Mouse (Mus musculus): ENCODE data around the gene Krtap1-5. TPM values are rescaled to one million over a fixed set of nuclear protein-coding genes. Genes with fewer than 3 reads are reported as not detected.
A peak's percentile ranks its signal among the peaks of the same experiment; 100 is the strongest.
"Not testable (repeated sequence)": the region's sequence is repeated elsewhere in the genome, so short reads cannot be mapped to it uniquely, and the experiment has no call there.

The Krtap1-5 gene
- not detected for total RNA-seq (2021)
- not detected in 2 replicates for polyA plus RNA-seq (2012; rRNA removed)
- long read RNA-seq: 0 reads

- no peak for DNase-seq
Observed at GRCm38 (mm10) chr11:99580636-99581035, at the start of gene Krtap1-5. TSS of gene Krtap1-5 (minus strand) at chr11:99581016.

- DNase-seq: no peak
Observed at GRCm38 (mm10) chr11:99628138-99628537, 47.3 kb upstream of the Krtap1-5 start, which contains the start of gene Krtap4-1. TSS of gene Krtap4-1 (minus strand) at chr11:99628238.

- DNase-seq: no peak
Observed at GRCm38 (mm10) chr11:99620335-99620734, 39.5 kb upstream of the Krtap1-5 start, which contains the start of gene Gm11562. TSS of gene Gm11562 (minus strand) at chr11:99620435.

- DNase-seq: no peak
Observed at GRCm38 (mm10) chr11:99614796-99615363, 34.1 kb upstream of the Krtap1-5 start, which contains the start of gene Krtap2-4. TSS of gene Krtap2-4 (minus strand) at chr11:99614846.

GRCm38 (mm10) chr11:99610089-99610488 lies 29.3 kb upstream of the Krtap1-5 start, which contains the start of gene Gm11937:
TSS of gene Gm11937 (minus strand) at chr11:99610189.
- DNase-seq: not testable (repeated sequence)

- no peak for DNase-seq
Observed at GRCm38 (mm10) chr11:99609126-99609525, 28.3 kb upstream of the Krtap1-5 start.

GRCm38 (mm10) chr11:99603208-99603607 lies 22.4 kb upstream of the Krtap1-5 start, which contains the start of gene Gm11938:
TSS of gene Gm11938 (minus strand) at chr11:99603308.
- not testable (repeated sequence) for DNase-seq

- DNase-seq: not testable (repeated sequence)
Observed at GRCm38 (mm10) chr11:99597742-99598141, 16.9 kb upstream of the Krtap1-5 start, which contains the start of gene Krtap9-3. TSS of gene Krtap9-3 (minus strand) at chr11:99598105.

GRCm38 (mm10) chr11:99590981-99591380 lies 10.2 kb upstream of the Krtap1-5 start, which contains the start of gene Krtap1-3:
TSS of gene Krtap1-3 (minus strand) at chr11:99591339.
- DNase-seq: no peak

GRCm38 (mm10) chr11:99585096-99585495 lies 4.3 kb upstream of the Krtap1-5 start:
- DNase-seq: no peak

GRCm38 (mm10) chr11:99583245-99583704 lies 2.5 kb upstream of the Krtap1-5 start, which contains the start of gene Krtap1-4:
TSS of gene Krtap1-4 (minus strand) at chr11:99583654.
- DNase-seq: no peak

- no peak for DNase-seq
Observed at GRCm38 (mm10) chr11:99581564-99581963, 748 bp upstream of the Krtap1-5 start.

GRCm38 (mm10) chr11:99581051-99581450 lies 235 bp upstream of the Krtap1-5 start:
- no peak for DNase-seq

- peak; percentile 71 for DNase-seq
Observed at GRCm38 (mm10) chr11:99574106-99574505, 6.7 kb downstream of the Krtap1-5 start.

GRCm38 (mm10) chr11:99573164-99573563 lies 7.7 kb downstream of the Krtap1-5 start:
- DNase-seq: no peak

GRCm38 (mm10) chr11:99566530-99566929 lies 14.3 kb downstream of the Krtap1-5 start, which contains the start of gene Krtap3-1:
TSS of gene Krtap3-1 (minus strand) at chr11:99566630.
- DNase-seq: no peak

- DNase-seq: no peak
Observed at GRCm38 (mm10) chr11:99562580-99562979, 18.2 kb downstream of the Krtap1-5 start.

- no peak for DNase-seq
Observed at GRCm38 (mm10) chr11:99559366-99559765, 21.4 kb downstream of the Krtap1-5 start, which contains the start of gene Gm11939. TSS of gene Gm11939 (minus strand) at chr11:99559466.

GRCm38 (mm10) chr11:99557976-99558745 lies 22.7 kb downstream of the Krtap1-5 start:
- DNase-seq: no peak

- DNase-seq: no peak
Observed at GRCm38 (mm10) chr11:99556753-99557152, 24.1 kb downstream of the Krtap1-5 start, which contains the start of gene Krtap3-2. TSS of gene Krtap3-2 (minus strand) at chr11:99556853.

GRCm38 (mm10) chr11:99556195-99556594 lies 24.6 kb downstream of the Krtap1-5 start:
- no peak for DNase-seq

GRCm38 (mm10) chr11:99550765-99551164 lies 30.1 kb downstream of the Krtap1-5 start, which contains the start of gene Krtap3-3:
TSS of gene Krtap3-3 (minus strand) at chr11:99550865.
- no peak for DNase-seq
